Mouse (Mus musculus): ENCODE measurements around the gene Gpr108.

Gene Gpr108

DNA sequence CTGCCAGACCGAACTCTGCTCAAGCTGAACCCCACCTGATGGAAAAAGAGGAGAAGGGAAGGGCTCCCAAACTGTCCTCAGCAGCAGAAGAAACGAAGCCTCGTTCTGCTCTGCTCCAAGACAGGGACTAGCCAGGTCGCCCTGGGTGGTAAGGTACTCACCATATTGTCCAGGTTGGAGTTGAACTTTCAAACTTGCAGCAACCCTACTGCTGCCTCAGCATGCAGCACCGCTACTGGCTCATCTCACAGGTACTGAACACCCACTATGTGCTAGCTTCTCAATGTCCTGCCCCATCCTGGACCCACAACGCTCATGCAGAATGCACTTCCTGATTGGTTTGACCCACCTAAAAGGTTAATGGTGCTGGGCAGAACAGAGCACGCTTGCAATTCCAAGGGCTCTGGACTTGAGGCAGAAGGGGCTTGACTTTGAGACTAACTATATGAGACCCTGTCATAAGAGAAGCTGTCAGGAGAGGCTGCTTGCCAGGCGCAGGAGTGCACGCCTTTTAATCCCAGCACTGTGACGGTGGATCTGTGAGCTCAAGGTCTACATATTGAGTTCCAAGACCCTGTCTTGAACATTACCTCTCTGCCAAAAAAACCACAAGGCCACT is 2.8 kb downstream of the Gpr108 start:
- no peak for DNase-seq (ENCODE audit: low spot score)

GRCm38 (mm10) chr17:57243650-57244370 is 4.4 kb downstream of the Gpr108 start:
- no peak for DNase-seq (ENCODE audit: low spot score)

GRCm38 (mm10) chr17:57237181-57237580 is 11.1 kb downstream of the Gpr108 start:
- DNase-seq (ENCODE audit: low spot score) = no peak

- DNase-seq (ENCODE audit: low spot score) = no peak
Observed at GRCm38 (mm10) chr17:57235803-57236202, 12.4 kb downstream of the Gpr108 start.

- DNase-seq (ENCODE audit: low spot score) = no peak
Observed at GRCm38 (mm10) chr17:57234254-57234928, 13.9 kb downstream of the Gpr108 start.

- DNase-seq (ENCODE audit: low spot score) = no peak
Observed at GRCm38 (mm10) chr17:57233038-57233437, 15.2 kb downstream of the Gpr108 start.

DNA sequence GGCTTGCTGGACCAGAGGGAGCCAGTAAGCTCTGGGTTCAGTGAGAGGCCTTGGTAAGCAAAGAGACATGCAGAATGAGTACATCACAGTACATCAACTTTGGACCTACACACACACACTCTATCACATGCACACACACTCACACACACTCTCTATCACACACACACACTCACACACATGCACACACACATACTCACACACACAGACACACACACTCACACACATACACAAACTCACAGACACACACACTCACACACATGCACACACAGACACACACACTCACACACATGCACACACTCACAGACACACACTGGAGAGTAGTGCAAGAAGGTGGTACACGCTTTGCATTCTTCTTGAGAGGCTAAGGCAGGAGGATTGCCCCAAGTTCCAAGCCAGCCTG is 16.0 kb downstream of the Gpr108 start:
- DNase-seq (ENCODE audit: low spot score) = no peak

DNA sequence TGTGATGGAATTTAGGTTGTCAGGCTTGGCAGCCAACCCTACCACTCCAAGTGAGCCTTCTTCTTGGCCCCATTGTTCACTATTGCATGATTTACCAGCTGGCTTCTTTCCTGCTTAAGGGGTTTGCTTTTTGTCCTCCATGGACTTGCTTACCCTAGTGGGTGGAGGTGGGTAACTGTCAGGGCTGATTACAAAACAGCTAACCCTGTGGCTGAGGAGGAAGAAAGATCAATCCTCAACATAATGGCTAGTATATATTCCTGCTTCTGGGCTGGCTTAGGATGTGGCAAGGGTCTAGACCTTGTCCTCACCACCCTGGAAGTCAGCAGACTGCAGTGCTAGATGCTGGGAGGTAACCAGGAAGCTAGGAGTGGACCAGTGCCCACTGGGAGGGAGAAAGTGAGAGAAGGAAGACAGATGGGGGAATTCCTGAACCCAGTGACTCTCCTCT is 16.9 kb downstream of the Gpr108 start:
- no peak for DNase-seq (ENCODE audit: low spot score)

- no peak for DNase-seq (ENCODE audit: low spot score)
Observed at GRCm38 (mm10) chr17:57230728-57231125, 17.5 kb downstream of the Gpr108 start.

DNA sequence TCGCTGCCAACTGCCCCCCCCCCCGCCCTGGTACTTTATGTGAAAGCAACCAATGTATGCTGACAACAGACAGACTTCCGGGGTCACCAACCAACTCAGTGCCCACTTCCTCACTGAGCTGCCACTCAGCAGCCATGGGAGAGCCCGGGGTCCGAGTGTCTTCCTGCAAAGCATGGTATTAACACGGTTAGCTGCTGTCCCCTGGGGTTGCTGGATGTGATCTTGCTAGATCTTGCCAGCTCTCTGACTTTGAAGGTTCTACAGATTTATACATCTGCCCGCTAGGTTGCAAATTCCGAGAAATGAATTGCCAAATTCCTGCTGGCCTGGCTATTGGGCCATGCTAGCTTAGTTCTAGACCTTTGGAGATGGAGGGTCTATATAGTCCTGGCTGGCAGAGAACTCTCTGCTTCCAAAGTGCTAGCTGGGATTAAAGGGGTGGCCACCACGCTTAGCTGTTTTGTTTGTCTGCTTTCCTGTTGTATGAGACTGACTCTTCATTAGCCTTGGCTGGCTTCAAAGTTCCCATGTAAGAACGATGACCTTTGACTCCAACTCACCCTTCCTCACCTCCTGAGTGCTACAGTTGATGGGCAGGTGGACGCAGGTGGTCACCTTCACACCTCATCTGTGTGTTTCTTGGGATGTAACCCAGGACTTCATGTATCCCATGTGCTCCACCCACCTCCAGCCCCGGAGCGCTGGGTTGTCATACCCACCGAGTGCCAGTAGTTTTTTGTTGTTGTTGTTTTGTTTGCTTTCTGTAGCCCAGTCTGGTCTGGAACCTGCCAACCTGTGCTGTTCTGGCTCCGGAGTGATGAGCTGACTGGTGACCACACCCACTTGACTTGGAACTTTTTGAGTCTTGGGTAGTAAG is 18.2 kb downstream of the Gpr108 start:
- DNase-seq (ENCODE audit: low spot score) = no peak

DNA sequence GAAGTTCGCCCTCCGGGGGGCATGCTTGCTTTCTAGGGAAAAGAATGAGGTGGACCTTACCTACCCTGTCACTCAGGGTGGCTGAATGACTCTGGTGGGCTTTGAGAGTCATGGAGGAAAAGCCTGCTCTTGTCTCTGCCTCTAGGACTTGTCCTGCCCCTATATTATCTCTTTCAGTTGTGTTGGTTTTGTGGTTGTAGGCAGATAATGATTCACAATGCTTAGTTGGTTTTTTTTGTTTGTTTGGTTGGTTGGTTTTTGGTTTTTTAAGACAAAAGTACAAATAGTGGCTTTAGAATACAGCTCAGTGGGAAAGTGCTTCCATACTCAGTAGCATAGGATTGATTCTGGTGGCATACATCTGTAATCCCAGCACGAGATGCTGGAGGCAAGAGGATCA is 19.4 kb downstream of the Gpr108 start:
- DNase-seq (ENCODE audit: low spot score) = no peak

- no peak for DNase-seq (ENCODE audit: low spot score)
Observed at GRCm38 (mm10) chr17:57228014-57228413, 20.2 kb downstream of the Gpr108 start, which contains the start of gene C3. Gene C3 (minus strand): TSS chr17:57228136.

- DNase-seq (ENCODE audit: low spot score) = no peak
Observed at GRCm38 (mm10) chr17:57227468-57227867, 20.8 kb downstream of the Gpr108 start.

- DNase-seq (ENCODE audit: low spot score) = peak; percentile 4
Observed at GRCm38 (mm10) chr17:57223313-57223712, 24.9 kb downstream of the Gpr108 start.

GRCm38 (mm10) chr17:57221911-57222310 is 26.3 kb downstream of the Gpr108 start:
- DNase-seq (ENCODE audit: low spot score) = peak; percentile 1

DNA sequence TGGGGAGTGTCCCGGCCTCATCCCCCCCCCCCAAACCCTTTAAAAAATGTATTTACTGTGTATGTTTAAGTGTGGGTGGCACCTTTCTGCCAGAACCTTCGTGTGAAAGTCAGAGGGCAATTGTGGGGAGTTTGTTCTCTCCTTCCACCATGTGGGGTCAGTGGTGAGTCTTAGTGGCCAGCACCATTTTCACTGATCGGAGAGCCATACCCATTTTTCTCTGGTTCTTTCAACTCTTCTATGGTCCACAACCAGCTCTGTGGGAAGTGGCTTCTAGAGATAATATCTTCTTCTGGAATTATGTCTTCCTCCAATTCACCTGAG is 28.4 kb downstream of the Gpr108 start:
- DNase-seq (ENCODE audit: low spot score) = no peak

GRCm38 (mm10) chr17:57219167-57219883 is 28.9 kb downstream of the Gpr108 start:
- no peak for DNase-seq (ENCODE audit: low spot score)

GRCm38 (mm10) chr17:57218335-57218900 is 29.8 kb downstream of the Gpr108 start:
- no peak for DNase-seq (ENCODE audit: low spot score)

DNA sequence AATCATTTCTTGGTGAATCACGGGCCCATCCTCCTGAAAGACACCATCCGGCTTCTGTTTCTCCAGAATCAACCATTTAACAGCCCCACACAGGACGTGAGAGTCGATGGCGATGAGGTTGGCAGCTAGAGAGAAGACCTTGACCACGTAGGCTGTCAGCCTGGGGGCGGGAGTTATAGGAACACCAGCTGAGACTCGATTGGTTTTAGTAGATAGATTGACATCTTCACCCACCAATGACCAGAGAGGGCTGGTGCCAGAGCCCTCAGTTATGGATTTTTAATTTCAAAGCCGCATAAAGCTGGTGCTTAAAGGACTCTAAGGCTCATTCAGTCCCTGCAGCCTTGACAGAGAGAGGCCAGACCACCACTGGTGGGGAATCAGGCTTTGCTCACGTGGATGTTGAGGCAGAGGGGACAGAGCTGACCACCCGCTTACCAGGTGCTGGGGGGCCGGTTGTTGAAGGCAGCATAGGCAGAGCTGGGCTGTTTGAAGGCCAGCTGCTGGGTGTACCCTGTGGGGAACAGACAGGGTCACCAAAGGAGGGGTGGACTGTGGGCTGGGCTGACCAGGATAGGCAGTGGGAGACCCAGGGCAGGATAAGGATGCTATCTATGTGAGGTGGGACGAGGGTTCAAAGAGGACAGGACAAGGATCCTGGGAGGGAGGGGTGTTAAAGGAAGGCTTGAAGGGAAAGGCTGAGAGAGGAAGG is 33.4 kb downstream of the Gpr108 start:
- no peak for DNase-seq (ENCODE audit: low spot score)

DNA sequence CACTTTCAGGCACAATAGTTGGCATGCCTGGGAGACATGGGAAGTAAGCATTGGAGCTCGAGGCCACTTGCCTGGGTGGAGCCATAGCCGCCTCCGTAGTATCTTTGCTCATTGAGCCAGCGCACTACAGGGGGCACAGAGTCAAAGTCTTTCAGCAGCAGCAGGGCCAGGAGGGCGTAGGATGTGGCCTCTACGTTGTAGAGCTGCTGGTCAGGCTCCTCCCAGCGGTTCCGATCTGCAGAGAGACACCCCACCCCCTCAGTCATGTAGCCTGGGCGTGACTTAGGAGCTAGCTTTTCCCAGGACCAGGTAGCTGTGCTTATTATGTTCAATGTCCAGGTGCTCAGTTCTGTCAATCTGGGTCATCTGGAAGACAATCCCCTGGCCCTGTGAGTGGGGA is 36.7 kb downstream of the Gpr108 start:
- no peak for DNase-seq (ENCODE audit: low spot score)

DNA sequence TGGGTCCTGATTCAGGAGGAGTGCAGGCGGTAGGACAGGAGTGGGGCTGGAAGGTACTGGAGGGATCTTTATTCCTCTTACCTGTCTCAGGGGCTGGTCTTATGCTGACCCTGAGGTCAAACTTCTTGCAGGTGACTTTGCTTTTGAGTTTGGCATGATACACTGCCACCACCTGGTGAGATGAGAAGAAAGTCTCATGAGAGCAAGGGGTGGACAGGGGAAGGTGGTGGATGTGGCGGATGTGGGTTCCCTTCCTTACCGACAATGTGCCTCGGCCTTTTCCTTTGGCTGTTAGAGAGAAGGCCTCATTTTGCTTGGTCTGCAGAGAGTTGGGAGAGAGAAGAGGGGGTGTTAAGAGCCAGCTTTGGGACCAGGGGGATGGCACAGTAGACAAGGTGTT is 38.9 kb downstream of the Gpr108 start:
- no peak for DNase-seq (ENCODE audit: low spot score)

All from urinary bladder, postnatal 10 days (tissue).